Mouse (Mus musculus) cerebellum, adult 18-20 months (tissue): ENCODE results near the gene Uhrf2.

Source experiments
- DNase-seq, 2 experiments: peaks; one replicate each; pipeline ENCODE4 v3.0.0; 2021

The Uhrf2 gene

DNA sequence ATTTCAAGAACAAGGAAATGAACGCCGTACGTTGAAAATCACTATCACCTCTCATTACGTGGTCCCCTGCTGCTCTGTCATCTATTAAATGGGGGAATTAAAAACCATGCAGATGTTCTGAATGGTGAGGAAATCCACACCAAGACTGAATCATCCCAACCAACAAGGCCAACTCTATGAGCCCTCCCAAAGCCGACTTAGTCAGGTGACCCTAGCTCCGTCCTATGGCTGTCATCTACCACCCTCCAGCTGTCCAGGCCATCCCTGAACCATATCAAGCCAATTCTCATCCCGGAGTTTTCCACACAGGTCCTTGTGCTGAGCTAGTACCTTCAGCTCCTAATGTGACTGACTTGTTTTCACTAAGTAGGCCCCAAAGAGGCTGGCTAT is 95.4 kb downstream of the Uhrf2 start:
- DNase-seq = no peak

GRCm38 (mm10) chr19:30128177-30128576 is 97.9 kb downstream of the Uhrf2 start:
- no peak for DNase-seq

DNA sequence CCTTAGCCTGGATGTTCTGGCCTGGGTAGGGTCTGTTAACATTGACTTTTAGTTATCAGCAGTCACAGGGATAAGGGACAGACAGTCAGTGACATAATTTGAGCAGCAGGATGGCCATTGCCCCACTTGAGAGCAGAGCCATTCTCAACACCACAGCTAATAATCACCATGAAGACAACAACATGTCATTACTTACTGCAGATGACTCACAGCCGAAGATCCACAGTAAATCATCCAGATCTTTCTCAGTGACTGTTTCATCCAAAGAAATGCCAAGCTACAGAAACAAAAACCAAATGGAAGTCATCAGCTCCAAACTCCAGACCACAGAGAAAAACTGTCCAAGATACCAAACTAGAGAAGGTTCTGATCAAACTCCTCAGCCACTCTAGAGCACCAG is 106.0 kb downstream of the Uhrf2 start:
- DNase-seq = no peak
